Mouse (Mus musculus) ES-E14 (cell line): ENCODE results near the gene Prpsap1.

Experiments
- CHD2 ChIP-seq: IDR thresholded peaks from 2 replicates; pipeline ENCODE4 v1.6.1; 2014; ENCODE audit warnings: mild to moderate bottlenecking, low read depth, low read length, inconsistent platforms
- HCFC1 ChIP-seq: IDR thresholded peaks from 2 replicates; pipeline ENCODE4 v1.6.1; 2012; ENCODE audit warnings: low read length, inconsistent platforms, borderline replicate concordance; ENCODE audit not compliant: insufficient read depth
- MAFK ChIP-seq: IDR thresholded peaks from 2 replicates; pipeline ENCODE4 v1.6.1; 2014; ENCODE audit warnings: mild to moderate bottlenecking, low read depth, low read length, inconsistent platforms; ENCODE audit not compliant: insufficient read depth
- ZC3H11A ChIP-seq: IDR thresholded peaks from 2 replicates; pipeline ENCODE4 v1.6.1; 2012; ENCODE audit warnings: low read depth, mild to moderate bottlenecking, inconsistent platforms, low read length, borderline replicate concordance

GRCm38 (mm10) chr11:116442867-116443177 lies 51.2 kb downstream of the Prpsap1 start:
- TF ChIP-seq CHD2 (no peak), MAFK (no peak), ZC3H11A (no peak), HCFC1 (no peak)
